Mouse (Mus musculus): ENCODE measurements around the gene Gm49333. TPM values are rescaled to one million over a fixed set of nuclear protein-coding genes. Genes with fewer than 3 reads are reported as not detected.

Gene Gm49333
- polyA plus RNA-seq, 1 experiment from 2014 or later, result not detected

DNA sequence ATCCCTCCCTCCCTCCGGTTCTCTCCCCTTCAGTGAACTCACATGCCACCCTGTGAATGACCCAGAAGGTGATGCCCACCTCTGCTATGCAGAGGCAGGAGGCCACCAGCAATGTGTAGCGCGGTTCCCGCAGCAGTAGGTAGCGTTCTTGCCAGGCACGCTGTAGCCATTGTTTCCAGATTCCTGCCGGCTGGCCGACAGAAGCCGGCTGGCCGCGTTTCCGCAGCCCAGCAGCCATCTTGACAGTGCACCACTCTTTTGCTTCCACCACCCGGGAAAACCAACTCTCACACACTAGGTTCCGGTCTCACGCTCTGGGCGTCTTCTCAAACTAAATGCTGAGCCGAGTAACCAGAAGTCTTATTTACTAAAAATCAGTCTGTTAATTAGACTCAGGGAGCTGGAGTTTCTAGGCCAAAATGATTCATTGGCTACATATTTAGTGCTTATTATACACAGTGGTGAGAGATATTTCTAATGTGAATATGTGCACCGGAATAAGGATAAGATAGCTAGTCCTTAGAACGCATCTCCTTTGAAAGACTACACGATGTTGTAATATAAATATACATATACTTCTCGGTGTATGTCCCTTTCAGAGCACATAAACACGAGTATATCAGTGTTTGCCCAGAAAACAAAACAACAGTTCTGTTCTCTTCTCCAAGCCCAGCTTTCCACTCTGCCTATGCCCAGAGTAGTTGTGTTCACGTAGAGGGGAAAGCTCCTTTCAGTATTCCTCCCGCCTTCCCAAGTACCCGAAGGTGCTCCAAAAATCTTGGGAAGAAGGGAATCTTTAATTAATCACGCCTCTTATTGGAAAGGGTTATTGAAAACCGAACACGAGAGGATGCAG lies 681 bp upstream of the Gm49333 start:
- Histone ChIP-seq H3K9ac (ENCODE audit: low read depth, low read length) (peak overlapping the region; percentile 72), H3K27ac (peak overlapping the region; percentile 76), H3K4me1 (replicated peaks; ENCODE audit: insufficient read depth, low read length) (peaks cover 5% of the 10 kb centered on the region; the same call in 1 of the 2 replicates), H3K9me3 (replicated peaks; ENCODE audit: low read length) (no peaks in the 10 kb centered on the region), H3K4me3 (replicated peaks; ENCODE audit: low read depth, low read length) (peak overlapping the region; percentile 60), H3K4me2 (ENCODE audit: low read length) (peak overlapping the region; percentile 74), H3K27me3 (ENCODE audit: insufficient read depth, low read length) (no peaks in the 10 kb centered on the region), H3K36me3 (ENCODE audit: insufficient read depth, low read length) (peaks cover 16% of the 10 kb centered on the region)
- no peak for TF ChIP-seq CTCF (IDR thresholded peaks at IDR 0.05; ENCODE audit: low read depth)
- ATAC-seq (replicated peaks; ENCODE audit: low FRiP score, low read depth) (peak; percentile 67), DNase-seq (ENCODE audit: low spot score) (peak; percentile 89)
- under 1% methylated on average over 28 of the region's 28 CpGs for WGBS

DNA sequence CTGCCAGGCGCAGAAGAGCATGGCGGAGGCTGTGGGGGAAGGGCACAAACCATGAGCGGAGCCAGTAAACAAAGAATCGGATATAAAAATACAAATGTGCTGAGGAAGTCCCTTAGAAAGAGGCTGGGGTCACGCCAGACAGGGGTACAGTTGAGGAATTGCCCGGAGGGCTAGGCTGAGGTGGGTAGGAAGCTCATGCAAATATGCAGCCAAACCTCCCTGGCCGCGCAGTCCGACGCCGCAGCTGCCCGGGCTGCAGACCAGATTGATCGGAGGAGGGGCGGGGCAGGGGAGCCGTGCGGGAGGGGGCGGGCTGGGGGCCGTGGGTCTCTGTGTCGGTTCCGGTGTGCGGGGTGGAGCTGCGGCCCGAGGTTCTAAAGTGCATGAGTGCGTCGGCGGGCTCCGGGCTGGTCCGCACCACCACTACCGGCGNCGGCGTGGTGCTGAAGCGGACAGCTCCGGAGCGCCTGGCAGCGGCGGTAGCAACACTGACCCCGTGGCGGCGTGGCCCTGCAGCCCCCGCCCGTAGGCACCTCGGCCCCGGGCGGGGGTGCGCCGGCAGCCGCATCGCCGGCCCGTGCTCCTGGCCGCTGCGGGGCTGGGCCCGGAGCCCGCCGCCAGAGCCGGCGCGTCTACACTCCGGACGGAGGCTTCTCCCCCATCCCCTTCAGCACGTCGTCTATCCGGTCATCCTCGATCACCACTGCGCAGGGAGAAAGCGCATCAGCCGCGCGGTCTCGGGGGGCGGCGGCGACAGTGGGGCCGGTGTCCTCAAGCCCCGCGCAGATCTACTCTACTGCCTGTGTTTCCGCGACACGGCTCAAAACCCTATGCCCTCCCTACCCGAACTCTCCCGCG lies 8.4 kb downstream of the Gm49333 start:
- WGBS, result 3% methylated on average over 66 of the region's 83 CpGs

DNA sequence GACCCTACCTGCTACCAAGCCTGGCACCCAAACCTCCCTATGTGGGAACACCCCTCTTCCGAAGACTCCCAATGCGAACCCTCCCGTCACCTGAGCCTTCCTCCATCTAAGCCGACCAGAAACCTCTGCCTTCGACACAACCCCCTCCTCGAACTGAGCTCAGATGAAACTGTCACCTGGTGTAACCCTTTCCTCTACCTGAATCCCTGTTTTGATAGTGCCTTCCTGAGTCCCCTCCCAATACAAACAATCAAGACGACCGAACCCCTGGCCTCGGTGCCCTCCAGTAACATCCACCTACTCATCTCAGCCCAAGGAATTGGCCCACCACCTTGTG lies 9.0 kb downstream of the Gm49333 start:
- Histone ChIP-seq H3K27me3 (ENCODE audit: insufficient read depth, low read length) (0 out of 2 replicates have a peak, but pooled peaks cover 6% of the 10 kb centered on the region), H3K27ac (no peak overlapping the region), H3K9ac (ENCODE audit: low read depth, low read length) (no peak overlapping the region), H3K9me3 (replicated peaks; ENCODE audit: low read length) (no peaks in the 10 kb centered on the region), H3K36me3 (ENCODE audit: insufficient read depth, low read length) (no peaks in the 10 kb centered on the region), H3K4me2 (ENCODE audit: low read length) (peak overlapping the region; percentile 99), H3K4me3 (replicated peaks; ENCODE audit: low read depth, low read length) (peak overlapping the region; percentile 70), H3K4me1 (replicated peaks; ENCODE audit: insufficient read depth, low read length) (peaks cover 24% of the 10 kb centered on the region; the same call in 1 of the 2 replicates)
- DNase-seq (ENCODE audit: low spot score) (no peak), ATAC-seq (replicated peaks; ENCODE audit: low FRiP score, low read depth) (no peak)
- no peak for TF ChIP-seq CTCF (IDR thresholded peaks at IDR 0.05; ENCODE audit: low read depth)
- 0% methylated on average over 9 of the region's 9 CpGs for WGBS

More for the DNA sequence above, 8.4 kb downstream of the Gm49333 start:
- Histone ChIP-seq H3K27ac (no peak overlapping the region), H3K4me1 (replicated peaks; ENCODE audit: insufficient read depth, low read length) (peaks cover 24% of the 10 kb centered on the region; the same call in 1 of the 2 replicates), H3K9ac (ENCODE audit: low read depth, low read length) (no peak overlapping the region), H3K36me3 (ENCODE audit: insufficient read depth, low read length) (no peaks in the 10 kb centered on the region), H3K9me3 (replicated peaks; ENCODE audit: low read length) (no peaks in the 10 kb centered on the region), H3K27me3 (ENCODE audit: insufficient read depth, low read length) (0 out of 2 replicates have a peak, but pooled peaks cover 6% of the 10 kb centered on the region), H3K4me2 (ENCODE audit: low read length) (peak overlapping the region; percentile 99), H3K4me3 (replicated peaks; ENCODE audit: low read depth, low read length) (peak overlapping the region; percentile 70)
- DNase-seq (ENCODE audit: low spot score), result peak; percentile 54
- TF ChIP-seq CTCF (IDR thresholded peaks at IDR 0.05; ENCODE audit: low read depth), result no peak
- ATAC-seq (replicated peaks; ENCODE audit: low FRiP score, low read depth), result 0 out of 2 replicates have a peak, but pooled peaks have one; percentile 33

- WGBS, result under 1% methylated on average over 32 of the region's 32 CpGs
- Histone ChIP-seq H3K9me3 (replicated peaks; ENCODE audit: low read length) (no peaks in the 10 kb centered on the region), H3K4me1 (replicated peaks; ENCODE audit: insufficient read depth, low read length) (peaks cover 24% of the 10 kb centered on the region; the same call in 1 of the 2 replicates), H3K4me2 (ENCODE audit: low read length) (peak overlapping the region; percentile 99), H3K36me3 (ENCODE audit: insufficient read depth, low read length) (no peaks in the 10 kb centered on the region), H3K9ac (ENCODE audit: low read depth, low read length) (peak overlapping the region; percentile 54), H3K4me3 (replicated peaks; ENCODE audit: low read depth, low read length) (peak overlapping the region; percentile 70), H3K27me3 (ENCODE audit: insufficient read depth, low read length) (0 out of 2 replicates have a peak, but pooled peaks cover 6% of the 10 kb centered on the region), H3K27ac (no peak overlapping the region)
- ATAC-seq (replicated peaks; ENCODE audit: low FRiP score, low read depth), result no peak
- DNase-seq (ENCODE audit: low spot score), result no peak
- no peak for TF ChIP-seq CTCF (IDR thresholded peaks at IDR 0.05; ENCODE audit: low read depth)
Measured at GRCm38 (mm10) chr16:20620751-20621190, 9.4 kb downstream of the Gm49333 start.

- no peak for TF ChIP-seq CTCF (IDR thresholded peaks at IDR 0.05; ENCODE audit: low read depth)
- under 1% methylated on average over 79 of the region's 92 CpGs for WGBS
- Histone ChIP-seq H3K4me3 (replicated peaks; ENCODE audit: low read depth, low read length) (peak within 1 kb of the TSS; percentile 70), H3K9me3 (replicated peaks; ENCODE audit: low read length) (no peaks in the 10 kb centered on the region), H3K27me3 (ENCODE audit: insufficient read depth, low read length) (0 out of 2 replicates have a peak, but pooled peaks cover 6% of the 10 kb centered on the region), H3K27ac (peak within 1 kb of the TSS; percentile 19; the same call in 1 of the 2 replicates), H3K4me1 (replicated peaks; ENCODE audit: insufficient read depth, low read length) (peaks cover 24% of the 10 kb centered on the region; the same call in 1 of the 2 replicates), H3K4me2 (ENCODE audit: low read length) (peak within 1 kb of the TSS; percentile 99), H3K36me3 (ENCODE audit: insufficient read depth, low read length) (no peaks in the 10 kb centered on the region), H3K9ac (ENCODE audit: low read depth, low read length) (peak within 1 kb of the TSS; percentile 54)
- ATAC-seq (replicated peaks; ENCODE audit: low FRiP score, low read depth) (peak; percentile 75), DNase-seq (ENCODE audit: low spot score) (peak; percentile 46)
Measured at GRCm38 (mm10) chr16:20621191-20621990, 10.0 kb downstream of the Gm49333 start, which contains the start of gene Camk2n2. Gene Camk2n2 (minus strand): TSS chr16:20621287.
